Mouse (Mus musculus) megakaryocyte, embryonic 14.5 days (primary cell): ENCODE results near the gene Pou2f1.

Source experiments
- FLI1 ChIP-seq: IDR thresholded peaks from 2 replicates; pipeline ENCODE4 v1.6.1; 2012; ENCODE audit warnings: low read length, inconsistent platforms, mixed read lengths
- GATA1 ChIP-seq: IDR thresholded peaks from 3 replicates; pipeline ENCODE4 v1.6.1; 2012; ENCODE audit warnings: mixed read lengths, low read length, inconsistent platforms, borderline replicate concordance

- TF ChIP-seq FLI1 (no peak), GATA1 (no peak)
Observed at GRCm38 (mm10) chr1:166045060-166045893, 42.8 kb upstream of the Pou2f1 start.
